ENCODE assay signal across 19 mouse cellular contexts in genomic region chr6:50680224-50681215, GRCm38 (mm10). TPM values are rescaled to one million over a fixed set of nuclear protein-coding genes. Genes with fewer than 3 reads are reported as not detected.
DNase-seq lines count a peak whose midpoint lies in the region; ATAC-seq and TF ChIP-seq lines count a peak whose summit lies in the region.
"Had no signal": no experiment of that assay in that cellular context is flagged by ENCODE, and none has a peak within 500 bp of the region (broad histone marks: within the 10 kb centered on the region; RNA-seq: fewer than 3 reads in every experiment).

No protein-coding gene starts in this region.

- no peak for TF ChIP-seq POLR2A in lung, adult 2 months (IDR thresholded peaks at IDR 0.05; ENCODE audit: borderline replicate concordance, extremely low read depth, low read depth, low read length)

- no peak overlapping the region for H3K4me3 ChIP-seq in heart, embryonic 13.5 days
- no peak overlapping the region for H3K4me3 ChIP-seq in heart, embryonic 12.5 days
- no peak overlapping the region for H3K4me3 ChIP-seq in lung, postnatal 0 days (ENCODE audit: low read depth, low read length)
- no peak overlapping the region for H3K4me3 ChIP-seq in lung, adult 2 months (replicated peaks; ENCODE audit: extremely low read depth, low read depth, low read length)
- H3K4me3 ChIP-seq: lung, embryonic 15.5 days; midbrain, embryonic 12.5 days had no signal

- H3K36me3 ChIP-seq in heart, embryonic 13.5 days: no peaks in the 10 kb centered on the region
- H3K36me3 ChIP-seq in heart, embryonic 12.5 days: no peaks in the 10 kb centered on the region
- H3K36me3 ChIP-seq in lung, postnatal 0 days (ENCODE audit: insufficient read depth, low read length): no peaks in the 10 kb centered on the region
- H3K36me3 ChIP-seq: lung, embryonic 15.5 days; midbrain, embryonic 12.5 days had no signal

- peak; percentile 35 for DNase-seq in lung, postnatal 0 days (ENCODE audit: low spot score)
- no peak for DNase-seq in lung, adult 2 months
- peak; percentile 69 for DNase-seq in NIH3T3 (ENCODE audit: low read depth)
- peak; percentile 25 for DNase-seq in large intestine, adult 2 months (ENCODE audit: low read depth, low spot score)
- no peak for DNase-seq in testis, postnatal 14 days (ENCODE audit: low spot score)
- no peak for DNase-seq in thymus, postnatal 10 days (ENCODE audit: low spot score in 2 of 2)
- DNase-seq: cerebellum, postnatal 25 days; heart, adult 11 months; heart, postnatal 14 days; kidney, adult 8-10 months; liver had no signal

- H3K4me2 ChIP-seq in heart, embryonic 13.5 days: 0 out of 2 replicates have a peak overlapping the region, but pooled peaks have one; percentile 27
- no peak overlapping the region for H3K4me2 ChIP-seq in heart, embryonic 12.5 days
- no peak overlapping the region for H3K4me2 ChIP-seq in lung, postnatal 0 days (replicated peaks; ENCODE audit: low read depth, low read length)
- H3K4me2 ChIP-seq: lung, embryonic 15.5 days; midbrain, embryonic 12.5 days had no signal

- no peaks in the 10 kb centered on the region for H3K27me3 ChIP-seq in heart, embryonic 13.5 days (replicated peaks)
- no peaks in the 10 kb centered on the region for H3K27me3 ChIP-seq in heart, embryonic 12.5 days (replicated peaks)
- no peaks in the 10 kb centered on the region for H3K27me3 ChIP-seq in lung, postnatal 0 days (replicated peaks; ENCODE audit: insufficient read depth, low read length)

- 0 out of 2 replicates have a peak overlapping the region, but pooled peaks have one; percentile 8 for H3K27ac ChIP-seq in heart, embryonic 13.5 days (replicated peaks)
- no peak overlapping the region for H3K27ac ChIP-seq in heart, embryonic 12.5 days (ENCODE audit: poor library complexity, severe bottlenecking)
- no peak overlapping the region for H3K27ac ChIP-seq in lung, postnatal 0 days (ENCODE audit: low read length)
- H3K27ac ChIP-seq: lung, embryonic 15.5 days; midbrain, embryonic 12.5 days had no signal

- ATAC-seq in heart, embryonic 13.5 days (ENCODE audit: extremely low read depth, insufficient number of reproducible peaks, low FRiP score, low TSS enrichment): no peak
- no peak for ATAC-seq in heart, embryonic 12.5 days (ENCODE audit: insufficient number of reproducible peaks, low FRiP score)
- ATAC-seq in lung, postnatal 0 days: no peak
- ATAC-seq: CD4-positive, CD25-positive, alpha-beta regulatory T cell, adult 4 months had no signal

- no peak overlapping the region for H3K9ac ChIP-seq in heart, embryonic 13.5 days
- H3K9ac ChIP-seq in heart, embryonic 12.5 days: no peak overlapping the region
- no peak overlapping the region for H3K9ac ChIP-seq in lung, postnatal 0 days (replicated peaks; ENCODE audit: low read depth)
- H3K9ac ChIP-seq: lung, embryonic 15.5 days; midbrain, embryonic 12.5 days had no signal

- H3K9me3 ChIP-seq in heart, embryonic 13.5 days: no peaks in the 10 kb centered on the region
- no peaks in the 10 kb centered on the region for H3K9me3 ChIP-seq in heart, embryonic 12.5 days (replicated peaks)
- H3K9me3 ChIP-seq in lung, postnatal 0 days (ENCODE audit: low read length): no peaks in the 10 kb centered on the region
- H3K9me3 ChIP-seq: lung, embryonic 15.5 days; midbrain, embryonic 12.5 days had no signal

- no peak for TF ChIP-seq CTCF in lung, postnatal 0 days (IDR thresholded peaks at IDR 0.05)
- TF ChIP-seq CTCF in lung, adult 2 months (IDR thresholded peaks at IDR 0.05; ENCODE audit: insufficient read depth, low read length): no peak

- peak; percentile 77 for TF ChIP-seq EP300 in lung, postnatal 0 days (IDR thresholded peaks at IDR 0.05)

- peaks cover 23% of the 10 kb centered on the region for H3K4me1 ChIP-seq in heart, embryonic 13.5 days
- peaks cover 23% of the 10 kb centered on the region for H3K4me1 ChIP-seq in heart, embryonic 12.5 days (replicated peaks)
- no peaks in the 10 kb centered on the region; the same call in 1 of the 2 replicates for H3K4me1 ChIP-seq in lung, postnatal 0 days (ENCODE audit: insufficient read depth, low read depth, low read length)
- peaks cover 6% of the 10 kb centered on the region for H3K4me1 ChIP-seq in lung, adult 2 months (ENCODE audit: control insufficient read depth, insufficient read depth, low read length)

- 57% methylated on average over 20 of the region's 20 CpGs for WGBS in heart, embryonic 13.5 days
- 57% methylated on average over 20 of the region's 20 CpGs for WGBS in heart, embryonic 12.5 days
- 56% methylated on average over 20 of the region's 20 CpGs for WGBS in lung, postnatal 0 days
- WGBS in lung, adult 2 months: 57% methylated on average over 20 of the region's 20 CpGs
- WGBS in large intestine, adult 2 months: 43% methylated on average over 20 of the region's 20 CpGs

RNA-seq across cellular contexts. Expression of gene Npvf, which starts 26.3 kb away (rescaled TPM):
- polyA plus RNA-seq in heart, embryonic 13.5 days (2015; fragmentation: Nextera tagmentation; extraction: Ambion mirVana): not detected in 2 replicates
- polyA plus RNA-seq in heart, embryonic 12.5 days (2016; fragmentation: Nextera tagmentation; extraction: Ambion mirVana): 0.32 TPM in 1 of 2 replicates, not detected in the other
- not detected in 2 replicates for polyA plus RNA-seq in lung, postnatal 0 days (2015; fragmentation: Nextera tagmentation; extraction: Ambion mirVana)
- not detected in 2 replicates for polyA plus RNA-seq in lung, adult 2 months (2012; rRNA removed)
- polyA plus RNA-seq in large intestine, adult 2 months (2012; rRNA removed): not detected in 2 replicates
- polyA plus RNA-seq: CD4-positive, CD25-positive, alpha-beta regulatory T cell, adult 4 months; embryonic facial prominence, embryonic 11.5 days; forebrain, embryonic 11.5 days; lung, embryonic 15.5 days; midbrain, embryonic 12.5 days; neural tube, embryonic 11.5 days had no signal

Comparison
In these comparisons a context has a peak if more than half of its experiments do, and no peak if none do; other contexts are left out.
1. DNase-seq: peak in lung, postnatal 0 days (single experiment), NIH3T3 (single experiment) and large intestine, adult 2 months (single experiment); none in lung, adult 2 months (single experiment), testis, postnatal 14 days (single experiment) and thymus, postnatal 10 days (0 of 2).